Mouse (Mus musculus): ENCODE results near the gene Ercc2. TPM values are rescaled to one million over a fixed set of nuclear protein-coding genes. Genes with fewer than 3 reads are reported as not detected.
A peak's percentile ranks its signal among the peaks of the same experiment; 100 is the strongest.

Gene Ercc2
- polyA plus RNA-seq, 1 experiment from 2014 or later: 11.9 TPM

DNA sequence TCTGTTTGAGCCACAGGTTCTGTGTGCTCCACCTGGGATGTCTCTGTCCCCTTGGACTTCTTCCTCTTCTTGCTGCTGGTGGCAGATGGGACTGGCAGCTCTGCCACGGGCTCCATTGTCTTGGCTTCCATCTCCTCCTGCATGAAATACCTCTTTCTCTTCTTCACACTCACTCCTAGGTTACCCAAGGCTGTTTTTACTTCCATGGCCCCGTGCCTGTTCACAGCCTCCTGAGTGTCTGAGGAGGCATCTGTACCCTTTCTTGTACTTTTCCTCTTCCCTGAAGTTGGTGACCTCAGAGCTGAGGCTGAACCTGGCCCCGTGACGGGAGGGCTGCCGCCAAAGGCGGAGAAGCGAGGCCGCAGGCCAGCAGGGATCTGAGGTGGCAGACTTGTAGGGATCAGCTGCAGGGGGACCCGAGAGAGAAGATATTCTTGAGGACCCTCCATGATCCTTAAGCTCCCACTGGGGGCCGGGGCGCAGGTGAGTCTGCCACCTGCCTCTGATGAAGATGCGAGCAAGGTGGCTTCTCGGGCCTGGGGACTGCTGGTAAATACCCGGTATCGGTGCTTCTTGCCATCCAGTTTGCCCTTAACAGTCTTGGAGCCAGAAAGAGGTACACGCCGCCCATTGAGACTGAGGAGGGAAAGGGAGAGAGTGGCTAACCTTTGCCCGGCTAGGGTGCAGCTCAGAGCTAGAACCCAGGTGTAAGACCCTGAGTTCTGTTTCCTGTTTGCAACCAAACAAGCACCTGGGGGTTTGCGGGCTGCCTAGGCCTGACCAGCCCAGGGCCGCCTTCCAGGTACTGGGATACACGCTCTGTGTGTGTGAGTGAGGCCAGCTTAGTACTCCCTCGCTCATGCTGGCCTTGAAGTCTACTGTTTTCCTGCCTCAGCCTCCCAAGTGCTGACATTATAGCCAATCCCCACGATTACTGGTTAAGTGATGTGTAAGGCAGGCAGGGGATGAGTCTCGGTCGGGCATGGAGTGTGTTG lies 24.1 kb upstream of the Ercc2 start:
- Histone ChIP-seq H3K9ac (ENCODE audit: low read depth, low read length) (no peak overlapping the region; the same call in 1 of the 2 replicates), H3K4me2 (replicated peaks; ENCODE audit: low read depth, low read length) (peak overlapping the region; percentile 98), H3K36me3 (ENCODE audit: control insufficient read depth, insufficient read depth, low read length) (peaks cover 40% of the 10 kb centered on the region), H3K27me3 (ENCODE audit: control insufficient read depth, insufficient read depth, low read length) (no peaks in the 10 kb centered on the region), H3K9me3 (ENCODE audit: control insufficient read depth, low read length) (no peaks in the 10 kb centered on the region), H3K4me1 (ENCODE audit: control insufficient read depth, insufficient read depth, low read length) (0 out of 2 replicates have a peak, but pooled peaks cover 4% of the 10 kb centered on the region), H3K4me3 (ENCODE audit: low read length) (peak overlapping the region; percentile 82; the same call in 1 of the 2 replicates), H3K27ac (ENCODE audit: low read depth, low read length) (no peak overlapping the region)
- WGBS: 93% methylated on average over 25 of the region's 25 CpGs
- ATAC-seq (ENCODE audit: low FRiP score, low TSS enrichment): no peak

DNA sequence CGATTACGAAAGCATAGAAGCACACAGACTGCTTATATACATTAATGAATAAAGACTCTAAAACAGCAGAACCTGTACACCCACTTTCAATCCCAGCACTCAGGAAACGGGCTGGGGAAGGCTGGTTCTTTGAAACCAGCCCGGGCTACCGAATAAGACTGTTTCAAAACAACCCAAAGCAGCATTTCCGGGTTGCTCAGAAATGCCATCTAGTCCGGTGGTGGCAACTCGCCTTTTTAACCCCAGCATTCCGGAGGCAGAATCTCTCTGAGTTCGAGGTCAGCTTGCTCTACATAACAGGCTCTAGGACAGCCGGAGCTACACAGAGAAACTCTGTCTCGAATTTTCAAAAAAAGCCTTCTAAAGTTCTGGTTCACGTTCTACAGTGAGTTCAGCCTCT lies 23.2 kb upstream of the Ercc2 start:
- H3K27ac ChIP-seq (ENCODE audit: low read depth, low read length): no peak overlapping the region
- H3K4me1 ChIP-seq (ENCODE audit: control insufficient read depth, insufficient read depth, low read length): 0 out of 2 replicates have a peak, but pooled peaks cover 4% of the 10 kb centered on the region
- no peak for ATAC-seq (ENCODE audit: low FRiP score, low TSS enrichment)
- H3K4me3 ChIP-seq (ENCODE audit: low read length): peak overlapping the region; percentile 82
- H3K4me2 ChIP-seq (replicated peaks; ENCODE audit: low read depth, low read length): peak overlapping the region; percentile 98
- H3K27me3 ChIP-seq (ENCODE audit: control insufficient read depth, insufficient read depth, low read length): no peaks in the 10 kb centered on the region
- 20% methylated on average over 13 of the region's 13 CpGs for WGBS
- peaks cover 31% of the 10 kb centered on the region for H3K36me3 ChIP-seq (ENCODE audit: control insufficient read depth, insufficient read depth, low read length)
- H3K9ac ChIP-seq (ENCODE audit: low read depth, low read length): peak overlapping the region; percentile 69
- H3K9me3 ChIP-seq (ENCODE audit: control insufficient read depth, low read length): no peaks in the 10 kb centered on the region

DNA sequence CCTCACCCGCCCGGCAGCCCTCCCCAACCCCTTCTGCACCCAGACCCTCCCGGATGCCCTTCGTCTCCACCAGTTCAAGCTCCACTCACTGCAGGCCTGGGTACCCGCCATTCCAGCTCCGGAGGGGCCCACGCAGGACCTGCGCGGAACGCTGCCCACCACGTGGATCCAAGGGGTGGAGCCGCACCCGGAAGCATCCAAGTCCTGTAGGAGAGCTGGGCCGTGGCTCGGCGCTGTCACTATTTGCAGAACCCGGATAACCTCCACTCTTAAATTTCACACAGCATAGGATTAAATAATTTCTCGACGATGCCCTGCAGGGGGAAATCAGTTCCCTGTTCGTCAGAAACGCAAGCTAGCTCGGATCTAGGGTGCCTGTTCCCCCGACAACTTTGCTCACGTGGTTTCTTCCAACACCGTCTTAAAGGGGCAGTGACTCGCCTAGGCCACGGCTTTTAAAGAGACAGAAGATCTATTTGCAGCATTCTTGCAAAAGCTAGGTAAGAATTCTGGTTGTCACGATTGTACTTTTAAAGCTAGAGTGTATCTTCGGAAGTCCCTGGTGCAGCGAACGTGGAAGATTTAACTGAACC lies 22.4 kb upstream of the Ercc2 start, which contains the start of the genes Cd3eap and Ppp1r13l:
TSS of gene Cd3eap (minus strand) at position 185 of the 593 bp plus-strand sequence.
TSS of gene Ppp1r13l (plus strand) at position 451 of the 593 bp plus-strand sequence.
- Histone ChIP-seq H3K4me1 (ENCODE audit: control insufficient read depth, insufficient read depth, low read length) (0 out of 2 replicates have a peak, but pooled peaks cover 4% of the 10 kb centered on the region), H3K36me3 (ENCODE audit: control insufficient read depth, insufficient read depth, low read length) (peaks cover 27% of the 10 kb centered on the region), H3K9ac (ENCODE audit: low read depth, low read length) (peak within 1 kb of the TSS; percentile 69), H3K4me3 (ENCODE audit: low read length) (peak within 1 kb of the TSS; percentile 82), H3K27ac (ENCODE audit: low read depth, low read length) (peak within 1 kb of the TSS; percentile 59), H3K9me3 (ENCODE audit: control insufficient read depth, low read length) (no peaks in the 10 kb centered on the region), H3K4me2 (replicated peaks; ENCODE audit: low read depth, low read length) (peak within 1 kb of the TSS; percentile 98), H3K27me3 (ENCODE audit: control insufficient read depth, insufficient read depth, low read length) (no peaks in the 10 kb centered on the region)
- under 1% methylated on average over 31 of the region's 31 CpGs for WGBS
- ATAC-seq (ENCODE audit: low FRiP score, low TSS enrichment): peak; percentile 63

DNA sequence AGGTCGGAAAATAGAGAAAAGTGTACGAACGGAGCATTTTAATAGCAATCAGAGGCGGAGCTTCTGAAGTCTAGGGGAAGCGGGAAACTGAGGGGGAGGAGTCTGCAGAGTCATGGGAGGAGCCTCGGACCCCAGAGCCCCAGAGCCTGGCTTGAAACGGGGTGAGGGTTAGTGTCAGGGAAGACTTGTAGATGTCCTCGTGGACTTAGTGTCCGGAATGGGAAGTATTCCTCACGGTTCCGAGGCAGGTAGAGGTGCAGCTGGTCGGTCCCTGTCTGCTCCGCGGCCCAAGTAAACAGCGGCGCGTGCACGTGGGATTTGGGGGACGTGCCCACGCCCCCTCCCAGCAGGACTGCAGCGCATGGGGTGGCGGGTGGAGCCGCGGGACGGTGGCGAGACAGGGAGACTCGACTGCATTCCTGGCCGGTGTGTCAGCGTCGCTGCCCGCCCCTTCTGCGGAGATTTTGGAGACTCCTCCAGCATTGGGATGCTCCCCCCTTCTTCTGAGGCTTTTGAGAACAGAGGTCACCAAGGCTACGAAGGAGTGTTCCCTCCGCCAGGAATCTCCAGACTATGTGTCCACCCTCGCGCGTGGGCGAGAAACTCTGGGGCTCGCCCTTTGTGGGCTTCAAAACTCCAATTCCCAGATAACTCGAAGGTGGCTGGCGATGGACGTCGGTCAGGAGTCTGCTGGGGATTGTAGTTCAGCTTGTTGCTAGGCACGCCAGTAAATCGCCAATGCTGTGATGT lies 21.7 kb upstream of the Ercc2 start:
- under 1% methylated on average over 45 of the region's 45 CpGs for WGBS
- Histone ChIP-seq H3K9ac (ENCODE audit: low read depth, low read length) (peak overlapping the region; percentile 69), H3K4me1 (ENCODE audit: control insufficient read depth, insufficient read depth, low read length) (0 out of 2 replicates have a peak, but pooled peaks cover 4% of the 10 kb centered on the region), H3K36me3 (ENCODE audit: control insufficient read depth, insufficient read depth, low read length) (peaks cover 21% of the 10 kb centered on the region), H3K27me3 (ENCODE audit: control insufficient read depth, insufficient read depth, low read length) (no peaks in the 10 kb centered on the region), H3K27ac (ENCODE audit: low read depth, low read length) (peak overlapping the region; percentile 59), H3K4me3 (ENCODE audit: low read length) (peak overlapping the region; percentile 82), H3K4me2 (replicated peaks; ENCODE audit: low read depth, low read length) (peak overlapping the region; percentile 98), H3K9me3 (ENCODE audit: control insufficient read depth, low read length) (no peaks in the 10 kb centered on the region)
- peak; percentile 76 for ATAC-seq (ENCODE audit: low FRiP score, low TSS enrichment)

DNA sequence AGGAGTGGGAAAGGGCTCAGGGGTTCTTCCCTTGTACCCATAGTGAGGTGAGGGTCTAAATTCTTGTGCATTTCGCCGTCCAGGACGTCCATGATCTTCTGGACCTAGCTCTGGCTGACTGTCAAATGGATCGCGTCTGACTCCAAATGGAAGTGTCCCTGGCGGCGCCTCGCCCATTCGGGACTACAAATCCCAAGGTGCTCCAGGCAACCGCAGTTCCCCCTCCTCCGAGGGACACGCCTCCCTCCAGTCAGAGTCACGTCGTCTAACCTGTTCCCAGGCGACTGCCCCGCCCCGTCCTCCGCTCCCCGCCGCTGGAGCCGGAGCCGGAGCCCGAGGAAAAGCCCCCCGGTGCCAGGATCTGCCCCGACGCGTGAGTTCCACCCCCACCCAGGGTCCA lies 20.9 kb upstream of the Ercc2 start:
- Histone ChIP-seq H3K27me3 (ENCODE audit: control insufficient read depth, insufficient read depth, low read length) (no peaks in the 10 kb centered on the region), H3K4me2 (replicated peaks; ENCODE audit: low read depth, low read length) (peak overlapping the region; percentile 98), H3K9ac (ENCODE audit: low read depth, low read length) (peak overlapping the region; percentile 69), H3K9me3 (ENCODE audit: control insufficient read depth, low read length) (no peaks in the 10 kb centered on the region), H3K4me1 (ENCODE audit: control insufficient read depth, insufficient read depth, low read length) (0 out of 2 replicates have a peak, but pooled peaks cover 4% of the 10 kb centered on the region), H3K36me3 (ENCODE audit: control insufficient read depth, insufficient read depth, low read length) (peaks cover 13% of the 10 kb centered on the region), H3K27ac (ENCODE audit: low read depth, low read length) (no peak overlapping the region), H3K4me3 (ENCODE audit: low read length) (peak overlapping the region; percentile 82)
- ATAC-seq (ENCODE audit: low FRiP score, low TSS enrichment): peak; percentile 71
- WGBS: under 1% methylated on average over 27 of the region's 27 CpGs

DNA sequence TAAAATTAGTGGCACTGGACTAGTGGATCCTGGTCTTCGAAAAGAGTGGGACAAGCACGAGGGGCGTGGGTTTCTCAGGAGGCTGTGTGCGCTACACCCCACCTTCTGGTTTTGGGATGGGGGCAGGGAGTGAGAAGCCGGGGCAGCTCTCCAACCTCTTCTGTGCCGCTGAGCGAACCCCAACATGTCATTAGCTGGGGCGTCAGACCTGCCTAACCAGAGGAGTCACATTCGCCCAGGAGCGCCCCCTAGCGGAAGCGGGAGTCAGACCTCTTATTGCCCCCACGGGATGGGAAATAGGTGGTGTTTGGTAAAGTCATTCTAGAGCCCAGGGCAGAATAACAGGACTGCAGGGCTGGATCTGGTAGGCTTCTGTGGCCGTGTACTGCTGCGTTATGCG lies 20.1 kb upstream of the Ercc2 start:
- H3K4me1 ChIP-seq (ENCODE audit: control insufficient read depth, insufficient read depth, low read length): 0 out of 2 replicates have a peak, but pooled peaks cover 4% of the 10 kb centered on the region
- H3K27ac ChIP-seq (ENCODE audit: low read depth, low read length): no peak overlapping the region
- H3K4me3 ChIP-seq (ENCODE audit: low read length): peak overlapping the region; percentile 82
- ATAC-seq (ENCODE audit: low FRiP score, low TSS enrichment): peak; percentile 0; the same call in 1 of the 2 replicates
- H3K27me3 ChIP-seq (ENCODE audit: control insufficient read depth, insufficient read depth, low read length): no peaks in the 10 kb centered on the region
- 13% methylated on average over 16 of the region's 16 CpGs for WGBS
- H3K9ac ChIP-seq (ENCODE audit: low read depth, low read length): no peak overlapping the region
- peak overlapping the region; percentile 98 for H3K4me2 ChIP-seq (replicated peaks; ENCODE audit: low read depth, low read length)
- no peaks in the 10 kb centered on the region for H3K9me3 ChIP-seq (ENCODE audit: control insufficient read depth, low read length)
- peaks cover 7% of the 10 kb centered on the region; the same call in 1 of the 2 replicates for H3K36me3 ChIP-seq (ENCODE audit: control insufficient read depth, insufficient read depth, low read length)

DNA sequence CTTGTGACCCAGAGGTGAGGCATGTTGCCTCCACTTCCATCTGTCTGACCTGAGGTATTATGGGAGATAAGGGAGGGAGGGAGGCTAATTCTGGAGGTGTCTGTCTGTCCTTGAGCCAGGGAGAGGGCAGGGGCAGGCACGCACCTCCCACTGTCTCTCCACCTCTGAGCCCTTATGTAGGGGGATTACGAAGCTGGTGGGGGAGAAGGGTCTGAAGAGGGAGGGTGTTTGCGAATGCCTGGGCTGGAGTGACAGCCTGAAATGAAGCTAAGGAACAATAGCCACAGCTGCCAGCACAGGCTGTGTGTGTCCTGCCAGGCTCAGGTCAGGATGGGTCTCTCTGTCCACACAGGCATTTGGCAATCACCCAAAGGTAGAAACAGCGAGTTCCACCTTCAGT lies 19.5 kb upstream of the Ercc2 start:
- no peaks in the 10 kb centered on the region for H3K27me3 ChIP-seq (ENCODE audit: control insufficient read depth, insufficient read depth, low read length)
- H3K36me3 ChIP-seq (ENCODE audit: control insufficient read depth, insufficient read depth, low read length): peaks cover 3% of the 10 kb centered on the region; the same call in 1 of the 2 replicates
- no peak for ATAC-seq (ENCODE audit: low FRiP score, low TSS enrichment)
- H3K27ac ChIP-seq (ENCODE audit: low read depth, low read length): no peak overlapping the region
- H3K9ac ChIP-seq (ENCODE audit: low read depth, low read length): no peak overlapping the region
- no peak overlapping the region for H3K4me2 ChIP-seq (replicated peaks; ENCODE audit: low read depth, low read length)
- H3K4me3 ChIP-seq (ENCODE audit: low read length): no peak overlapping the region
- H3K9me3 ChIP-seq (ENCODE audit: control insufficient read depth, low read length): no peaks in the 10 kb centered on the region
- 59% methylated on average over 4 of the region's 4 CpGs for WGBS
- H3K4me1 ChIP-seq (ENCODE audit: control insufficient read depth, insufficient read depth, low read length): 0 out of 2 replicates have a peak, but pooled peaks cover 4% of the 10 kb centered on the region

DNA sequence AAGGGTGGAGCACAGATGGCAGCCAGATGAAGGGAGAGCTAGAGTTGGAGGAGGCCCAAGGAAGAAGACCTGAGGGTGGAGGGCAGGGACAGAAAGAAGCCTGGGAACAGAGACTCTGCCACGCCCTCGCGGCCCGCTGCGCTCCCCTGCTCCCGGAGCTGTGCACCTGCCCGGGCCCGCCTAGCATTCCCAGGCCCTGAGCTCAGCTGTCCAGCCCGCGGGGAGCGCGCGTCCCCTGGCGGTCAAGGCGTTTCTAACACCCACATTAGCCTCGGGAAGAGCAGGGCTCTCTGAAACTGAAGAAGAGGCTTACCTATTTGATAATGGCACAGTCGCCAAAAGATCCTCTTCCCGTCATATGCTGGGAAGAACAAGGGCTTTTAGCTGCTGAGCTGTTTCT lies 17.9 kb upstream of the Ercc2 start:
- H3K27ac ChIP-seq (ENCODE audit: low read depth, low read length): no peak overlapping the region
- H3K36me3 ChIP-seq (ENCODE audit: control insufficient read depth, insufficient read depth, low read length): no peaks in the 10 kb centered on the region
- WGBS: 4% methylated on average over 18 of the region's 18 CpGs
- H3K4me3 ChIP-seq (ENCODE audit: low read length): no peak overlapping the region
- no peaks in the 10 kb centered on the region for H3K9me3 ChIP-seq (ENCODE audit: control insufficient read depth, low read length)
- H3K4me1 ChIP-seq (ENCODE audit: control insufficient read depth, insufficient read depth, low read length): 0 out of 2 replicates have a peak, but pooled peaks cover 4% of the 10 kb centered on the region
- H3K4me2 ChIP-seq (replicated peaks; ENCODE audit: low read depth, low read length): no peak overlapping the region
- peak; percentile 10; the same call in 1 of the 2 replicates for ATAC-seq (ENCODE audit: low FRiP score, low TSS enrichment)
- H3K27me3 ChIP-seq (ENCODE audit: control insufficient read depth, insufficient read depth, low read length): peaks cover 3% of the 10 kb centered on the region; the same call in 1 of the 2 replicates
- H3K9ac ChIP-seq (ENCODE audit: low read depth, low read length): no peak overlapping the region

All from kidney, embryonic 14.5 days (tissue).